ENCODE assay signal across 14 mouse cellular contexts in the genomic region with DNA sequence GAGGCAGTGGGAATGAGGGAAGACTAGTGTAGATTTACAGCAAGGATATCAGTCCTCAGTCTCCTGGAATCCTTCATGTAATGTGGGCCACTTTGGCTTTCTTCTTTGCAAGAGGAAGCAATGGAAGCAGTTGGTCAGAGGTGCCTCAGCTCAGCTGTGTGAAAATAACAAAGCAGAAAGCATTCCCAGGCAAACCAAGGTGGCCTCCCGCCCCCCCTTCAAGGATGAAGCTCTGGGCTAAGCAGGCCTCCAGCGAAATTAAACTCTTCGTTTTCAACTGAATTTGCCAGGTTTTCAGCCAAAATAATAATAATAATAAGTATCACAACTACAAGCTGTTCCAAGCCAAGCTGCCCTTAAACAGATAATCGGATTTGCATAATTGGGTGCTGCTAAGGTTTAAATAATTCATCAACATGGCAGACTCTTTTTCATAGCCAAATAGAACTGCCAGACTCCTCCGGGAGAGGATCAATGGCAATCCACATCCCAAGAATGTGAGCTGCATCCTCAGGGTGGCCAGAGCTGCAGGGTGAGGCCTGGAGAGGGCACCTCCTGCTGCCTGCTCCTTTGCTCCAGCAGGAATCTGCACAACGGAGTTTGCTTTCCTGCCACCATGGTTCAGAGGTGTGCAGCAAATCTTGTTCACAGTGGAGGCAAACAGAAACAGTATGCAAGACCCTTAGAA.
DNase-seq lines count a peak whose midpoint lies in the region; ATAC-seq lines count a peak whose summit lies in the region.
"Had no signal": no experiment of that assay in that cellular context is flagged by ENCODE, and none has a peak within 500 bp of the region (broad histone marks: within the 10 kb centered on the region; RNA-seq: fewer than 3 reads in every experiment).

No protein-coding gene starts in this region.

- peak; percentile 20 for DNase-seq in R1 (ENCODE audit: low read depth, low spot score)
- no peak for DNase-seq in ovary, postnatal 10 days (ENCODE audit: low spot score)
- no peak for DNase-seq in lung, postnatal 10 days
- DNase-seq in kidney, postnatal 25 days: no peak
- DNase-seq: adrenal gland, postnatal 10 days; kidney, postnatal 14 days; right cerebral cortex, postnatal 25 days; thymus, postnatal 25 days had no signal

- peaks cover 4% of the 10 kb centered on the region for H3K27me3 ChIP-seq in hindbrain, embryonic 12.5 days
- H3K27me3 ChIP-seq in midbrain, embryonic 15.5 days (replicated peaks): no peaks in the 10 kb centered on the region
- H3K27me3 ChIP-seq: heart, embryonic 15.5 days; intestine, embryonic 15.5 days; limb, embryonic 12.5 days had no signal

- H3K9ac ChIP-seq in hindbrain, embryonic 12.5 days: no peak overlapping the region
- H3K9ac ChIP-seq in midbrain, embryonic 15.5 days: no peak overlapping the region
- H3K9ac ChIP-seq: heart, embryonic 15.5 days; intestine, embryonic 15.5 days; limb, embryonic 12.5 days had no signal

- 13% methylated on average over 6 of the region's 6 CpGs for WGBS in hindbrain, embryonic 12.5 days
- WGBS in midbrain, embryonic 15.5 days: 5% methylated on average over 6 of the region's 6 CpGs

- H3K9me3 ChIP-seq in hindbrain, embryonic 12.5 days (replicated peaks): no peaks in the 10 kb centered on the region
- no peaks in the 10 kb centered on the region for H3K9me3 ChIP-seq in midbrain, embryonic 15.5 days
- H3K9me3 ChIP-seq: heart, embryonic 15.5 days; intestine, embryonic 15.5 days; limb, embryonic 12.5 days had no signal

- no peak overlapping the region for H3K4me2 ChIP-seq in hindbrain, embryonic 12.5 days (replicated peaks)
- H3K4me2 ChIP-seq in midbrain, embryonic 15.5 days: no peak overlapping the region
- H3K4me2 ChIP-seq: heart, embryonic 15.5 days; intestine, embryonic 15.5 days; limb, embryonic 12.5 days had no signal

- peak; percentile 75 for ATAC-seq in hindbrain, embryonic 12.5 days (ENCODE audit: low FRiP score)
- ATAC-seq in midbrain, embryonic 15.5 days (replicated peaks): peak; percentile 93
- ATAC-seq: intestine, embryonic 15.5 days had no signal

- no peaks in the 10 kb centered on the region for H3K36me3 ChIP-seq in hindbrain, embryonic 12.5 days
- H3K36me3 ChIP-seq in midbrain, embryonic 15.5 days (replicated peaks): no peaks in the 10 kb centered on the region
- H3K36me3 ChIP-seq: heart, embryonic 15.5 days; intestine, embryonic 15.5 days; limb, embryonic 12.5 days had no signal

- H3K27ac ChIP-seq in brown adipose tissue, adult 24 weeks (replicated peaks; ENCODE audit: low read depth, low read length): peak overlapping the region; percentile 96
- peak overlapping the region; percentile 7; the same call in 1 of the 2 replicates for H3K27ac ChIP-seq in hindbrain, embryonic 12.5 days
- peak overlapping the region; percentile 45 for H3K27ac ChIP-seq in midbrain, embryonic 15.5 days
- H3K27ac ChIP-seq: heart, embryonic 15.5 days; intestine, embryonic 15.5 days; limb, embryonic 12.5 days had no signal

- no peak overlapping the region for H3K4me3 ChIP-seq in brown adipose tissue, adult 24 weeks (ENCODE audit: insufficient read depth, low read depth, low read length)
- H3K4me3 ChIP-seq in hindbrain, embryonic 12.5 days: no peak overlapping the region
- no peak overlapping the region for H3K4me3 ChIP-seq in midbrain, embryonic 15.5 days
- H3K4me3 ChIP-seq: heart, embryonic 15.5 days; intestine, embryonic 15.5 days; limb, embryonic 12.5 days had no signal

- peaks cover 7% of the 10 kb centered on the region for H3K4me1 ChIP-seq in brown adipose tissue, adult 24 weeks (ENCODE audit: control insufficient read depth, insufficient read depth, insufficient read length, low read length)
- H3K4me1 ChIP-seq in hindbrain, embryonic 12.5 days: peaks cover 14% of the 10 kb centered on the region
- peaks cover 11% of the 10 kb centered on the region for H3K4me1 ChIP-seq in midbrain, embryonic 15.5 days
- H3K4me1 ChIP-seq: heart, embryonic 15.5 days; intestine, embryonic 15.5 days; limb, embryonic 12.5 days had no signal

Comparison
In these comparisons a context has a peak if more than half of its experiments do, and no peak if none do; other contexts are left out.
1. H3K27ac ChIP-seq: peak in every context shown above with its lines; median percentile 96 in brown adipose tissue, adult 24 weeks; 45 in midbrain, embryonic 15.5 days; 7 in hindbrain, embryonic 12.5 days.